Mouse (Mus musculus): ENCODE results near the gene 2700081O15Rik. TPM values are rescaled to one million over a fixed set of nuclear protein-coding genes. Genes with fewer than 3 reads are reported as not detected.

Gene 2700081O15Rik
- total and polyA plus RNA-seq, 2 experiments from 2014 or later: 24.3 to 185 TPM

- no peaks in the 10 kb centered on the region for H3K27me3 ChIP-seq (ENCODE audit: insufficient read depth, low read length)
- H3K9ac ChIP-seq: no peak overlapping the region
- H3K27ac ChIP-seq (ENCODE audit: low read depth, low read length): no peak overlapping the region
- WGBS: 90% methylated on average over 2 of the region's 2 CpGs
- DNase-seq (no peak), ATAC-seq (no peak)
- H3K4me3 ChIP-seq (ENCODE audit: low read depth, low read length): no peak overlapping the region
- no peaks in the 10 kb centered on the region for H3K4me1 ChIP-seq (ENCODE audit: insufficient read depth)
- no peaks in the 10 kb centered on the region for H3K9me3 ChIP-seq (ENCODE audit: low read length)
- H3K36me3 ChIP-seq (ENCODE audit: insufficient read depth): peaks cover 11% of the 10 kb centered on the region; the same call in 1 of the 2 replicates
- no peak for TF ChIP-seq CTCF (IDR thresholded peaks at IDR 0.05; ENCODE audit: low read depth)
- no peak overlapping the region for H3K4me2 ChIP-seq (ENCODE audit: low read depth)
Measured at GRCm38 (mm10) chr19:7445105-7445504, 27.7 kb downstream of the 2700081O15Rik start.

- Histone ChIP-seq H3K27me3 (ENCODE audit: insufficient read depth, low read length) (no peaks in the 10 kb centered on the region), H3K4me1 (ENCODE audit: insufficient read depth) (no peaks in the 10 kb centered on the region), H3K4me3 (ENCODE audit: low read depth, low read length) (no peak overlapping the region), H3K9ac (no peak overlapping the region), H3K4me2 (ENCODE audit: low read depth) (no peak overlapping the region), H3K27ac (ENCODE audit: low read depth, low read length) (no peak overlapping the region), H3K36me3 (ENCODE audit: insufficient read depth) (peaks cover 11% of the 10 kb centered on the region; the same call in 1 of the 2 replicates), H3K9me3 (ENCODE audit: low read length) (no peaks in the 10 kb centered on the region)
- 66% methylated on average over 1 of the region's 1 CpGs for WGBS
- ATAC-seq (no peak), DNase-seq (no peak)
- no peak for TF ChIP-seq CTCF (IDR thresholded peaks at IDR 0.05; ENCODE audit: low read depth)
Measured at GRCm38 (mm10) chr19:7445596-7445995, 28.2 kb downstream of the 2700081O15Rik start.

GRCm38 (mm10) chr19:7456803-7457202 is 39.4 kb downstream of the 2700081O15Rik start:
- H3K9ac ChIP-seq: no peak overlapping the region
- no peaks in the 10 kb centered on the region for H3K27me3 ChIP-seq (ENCODE audit: insufficient read depth, low read length)
- H3K36me3 ChIP-seq (ENCODE audit: insufficient read depth): peaks cover 22% of the 10 kb centered on the region
- H3K4me3 ChIP-seq (ENCODE audit: low read depth, low read length): no peak overlapping the region
- H3K27ac ChIP-seq (ENCODE audit: low read depth, low read length): no peak overlapping the region
- ATAC-seq (no peak), DNase-seq (no peak)
- H3K4me2 ChIP-seq (ENCODE audit: low read depth): no peak overlapping the region
- no peak for TF ChIP-seq CTCF (IDR thresholded peaks at IDR 0.05; ENCODE audit: low read depth)
- no peaks in the 10 kb centered on the region for H3K4me1 ChIP-seq (ENCODE audit: insufficient read depth)
- no peaks in the 10 kb centered on the region for H3K9me3 ChIP-seq (ENCODE audit: low read length)
- WGBS: 62% methylated on average over 2 of the region's 2 CpGs

GRCm38 (mm10) chr19:7458901-7459300 is 41.5 kb downstream of the 2700081O15Rik start:
- no peak overlapping the region for H3K9ac ChIP-seq
- H3K9me3 ChIP-seq (ENCODE audit: low read length): no peaks in the 10 kb centered on the region
- DNase-seq: no peak
- H3K4me3 ChIP-seq (ENCODE audit: low read depth, low read length): no peak overlapping the region
- H3K4me2 ChIP-seq (ENCODE audit: low read depth): no peak overlapping the region
- no peaks in the 10 kb centered on the region for H3K27me3 ChIP-seq (ENCODE audit: insufficient read depth, low read length)
- no peak for TF ChIP-seq CTCF (IDR thresholded peaks at IDR 0.05; ENCODE audit: low read depth)
- H3K4me1 ChIP-seq (ENCODE audit: insufficient read depth): no peaks in the 10 kb centered on the region
- peaks cover 22% of the 10 kb centered on the region for H3K36me3 ChIP-seq (ENCODE audit: insufficient read depth)
- no peak for ATAC-seq
- H3K27ac ChIP-seq (ENCODE audit: low read depth, low read length): no peak overlapping the region

GRCm38 (mm10) chr19:7459370-7459769 is 41.9 kb downstream of the 2700081O15Rik start:
- no peak for ATAC-seq
- no peaks in the 10 kb centered on the region for H3K9me3 ChIP-seq (ENCODE audit: low read length)
- WGBS: 81% methylated on average over 2 of the region's 2 CpGs

GRCm38 (mm10) chr19:7467915-7468314 is 50.5 kb downstream of the 2700081O15Rik start:
- no peak for DNase-seq
- Histone ChIP-seq H3K4me1 (ENCODE audit: insufficient read depth) (no peaks in the 10 kb centered on the region), H3K36me3 (ENCODE audit: insufficient read depth) (peaks cover 3% of the 10 kb centered on the region; the same call in 1 of the 2 replicates), H3K27me3 (ENCODE audit: insufficient read depth, low read length) (no peaks in the 10 kb centered on the region), H3K9me3 (ENCODE audit: low read length) (no peaks in the 10 kb centered on the region), H3K9ac (no peak overlapping the region), H3K4me3 (ENCODE audit: low read depth, low read length) (no peak overlapping the region), H3K4me2 (ENCODE audit: low read depth) (no peak overlapping the region), H3K27ac (ENCODE audit: low read depth, low read length) (no peak overlapping the region)
- no peak for TF ChIP-seq CTCF (IDR thresholded peaks at IDR 0.05; ENCODE audit: low read depth)
- ATAC-seq: no peak

More at GRCm38 (mm10) chr19:7459370-7459769, 41.9 kb downstream of the 2700081O15Rik start:
- Histone ChIP-seq H3K27me3 (ENCODE audit: insufficient read depth, low read length) (no peaks in the 10 kb centered on the region), H3K4me2 (ENCODE audit: low read depth) (no peak overlapping the region), H3K9ac (no peak overlapping the region), H3K36me3 (ENCODE audit: insufficient read depth) (peaks cover 22% of the 10 kb centered on the region), H3K4me3 (ENCODE audit: low read depth, low read length) (no peak overlapping the region), H3K4me1 (ENCODE audit: insufficient read depth) (no peaks in the 10 kb centered on the region), H3K27ac (ENCODE audit: low read depth, low read length) (no peak overlapping the region)
- TF ChIP-seq CTCF (IDR thresholded peaks at IDR 0.05; ENCODE audit: low read depth): no peak
- no peak for DNase-seq

GRCm38 (mm10) chr19:7470643-7471042 is 53.2 kb downstream of the 2700081O15Rik start:
- Histone ChIP-seq H3K4me3 (ENCODE audit: low read depth, low read length) (no peak overlapping the region), H3K27ac (ENCODE audit: low read depth, low read length) (no peak overlapping the region), H3K36me3 (ENCODE audit: insufficient read depth) (peaks cover 9% of the 10 kb centered on the region; the same call in 1 of the 2 replicates), H3K4me1 (ENCODE audit: insufficient read depth) (no peaks in the 10 kb centered on the region), H3K27me3 (ENCODE audit: insufficient read depth, low read length) (no peaks in the 10 kb centered on the region), H3K4me2 (ENCODE audit: low read depth) (no peak overlapping the region), H3K9ac (no peak overlapping the region), H3K9me3 (ENCODE audit: low read length) (no peaks in the 10 kb centered on the region)
- WGBS: 90% methylated on average over 2 of the region's 2 CpGs
- ATAC-seq (no peak), DNase-seq (no peak)
- no peak for TF ChIP-seq CTCF (IDR thresholded peaks at IDR 0.05; ENCODE audit: low read depth)

Small RNA genes lying within 50 kb of the gene (microRNA-seq; reads per million reads assigned to microRNA genes)
- 1.3 to 1.9 reads per million in 2 experiments for gene Mir6991

Other genes starting within 250 kb of the 2700081O15Rik start
- gene Otub1, start 211.3 kb upstream of the 2700081O15Rik start, total RNA-seq (2014; rRNA removed): 248 and 252 TPM in 2 replicates
- 286 and 290 TPM in 2 replicates for gene Otub1, start 211.3 kb upstream of the 2700081O15Rik start, polyA plus RNA-seq (2015; fragmentation: Nextera tagmentation; extraction: Ambion mirVana)
- 735 and 828 TPM in 2 replicates for gene Cox8a, start 200.0 kb upstream of the 2700081O15Rik start, total RNA-seq (2014; rRNA removed)
- 1,247 and 1,523 TPM in 2 replicates for gene Cox8a, start 200.0 kb upstream of the 2700081O15Rik start, polyA plus RNA-seq (2015; fragmentation: Nextera tagmentation; extraction: Ambion mirVana)
- gene Naa40, start 176.4 kb upstream of the 2700081O15Rik start, total RNA-seq (2014; rRNA removed): 48.5 and 57.7 TPM in 2 replicates
- gene Naa40, start 176.4 kb upstream of the 2700081O15Rik start, polyA plus RNA-seq (2015; fragmentation: Nextera tagmentation; extraction: Ambion mirVana): 34.7 and 44.0 TPM in 2 replicates
- gene Rcor2, start 150.3 kb upstream of the 2700081O15Rik start, total RNA-seq (2014; rRNA removed): 41.9 and 49.6 TPM in 2 replicates
- gene Rcor2, start 150.3 kb upstream of the 2700081O15Rik start, polyA plus RNA-seq (2015; fragmentation: Nextera tagmentation; extraction: Ambion mirVana): 13.7 and 14.5 TPM in 2 replicates
- gene Mark2, start 75.8 kb upstream of the 2700081O15Rik start, total RNA-seq (2014; rRNA removed): 35.8 and 38.7 TPM in 2 replicates
- 30.0 and 35.7 TPM in 2 replicates for gene Mark2, start 75.8 kb upstream of the 2700081O15Rik start, polyA plus RNA-seq (2015; fragmentation: Nextera tagmentation; extraction: Ambion mirVana)
- 43.2 and 48.9 TPM in 2 replicates for gene Spindoc, start 34.6 kb upstream of the 2700081O15Rik start, total RNA-seq (2014; rRNA removed)
- gene Spindoc, start 34.6 kb upstream of the 2700081O15Rik start, polyA plus RNA-seq (2015; fragmentation: Nextera tagmentation; extraction: Ambion mirVana): 16.4 and 20.8 TPM in 2 replicates
- 300 and 363 TPM in 2 replicates for gene Rtn3, start 65.7 kb downstream of the 2700081O15Rik start, total RNA-seq (2014; rRNA removed)
- gene Rtn3, start 65.7 kb downstream of the 2700081O15Rik start, polyA plus RNA-seq (2015; fragmentation: Nextera tagmentation; extraction: Ambion mirVana): 533 and 637 TPM in 2 replicates
- gene Atl3, start 76.4 kb downstream of the 2700081O15Rik start, total RNA-seq (2014; rRNA removed): 15.9 and 18.3 TPM in 2 replicates
- 2.0 and 4.2 TPM in 2 replicates for gene Atl3, start 76.4 kb downstream of the 2700081O15Rik start, polyA plus RNA-seq (2015; fragmentation: Nextera tagmentation; extraction: Ambion mirVana)
- 4.8 and 6.6 TPM in 2 replicates for gene Pla2g16, start 139.8 kb downstream of the 2700081O15Rik start, total RNA-seq (2014; rRNA removed)
- gene Pla2g16, start 139.8 kb downstream of the 2700081O15Rik start, polyA plus RNA-seq (2015; fragmentation: Nextera tagmentation; extraction: Ambion mirVana): 6.0 and 6.5 TPM in 2 replicates
- 0.19 and 0.38 TPM in 2 replicates for gene Lgals12, start 189.6 kb downstream of the 2700081O15Rik start, total RNA-seq (2014; rRNA removed)
- gene Lgals12, start 189.6 kb downstream of the 2700081O15Rik start, polyA plus RNA-seq (2015; fragmentation: Nextera tagmentation; extraction: Ambion mirVana): 0.10 and 0.21 TPM in 2 replicates
- not detected in 2 replicates for gene Hrasls5, start 194.9 kb downstream of the 2700081O15Rik start, total RNA-seq (2014; rRNA removed)
- 0.29 TPM in 1 of 2 replicates, not detected in the other for gene Hrasls5, start 194.9 kb downstream of the 2700081O15Rik start, polyA plus RNA-seq (2015; fragmentation: Nextera tagmentation; extraction: Ambion mirVana)